Mouse (Mus musculus) adrenal gland, postnatal 36 days (tissue): ENCODE data around the gene Zyg11b. TPM values are rescaled to one million over a fixed set of nuclear protein-coding genes. Genes with fewer than 3 reads are reported as not detected.
A peak's percentile ranks its signal among the peaks of the same experiment; 100 is the strongest.

Experiments
- DNase-seq, 2 experiments: peaks; one replicate each; pipeline ENCODE4 v3.0.0; 2021; ENCODE audit warnings: mixed read lengths in 1 of 2
- total RNA-seq, 2 experiments: library from RNA; stranded (reverse); gene quantifications; 2 replicates each; pipeline ENCODE4 v1.2.3; 2021

The Zyg11b gene
- total RNA-seq, 2 experiments from 2014 or later: 32.6 to 50.0 TPM

DNA sequence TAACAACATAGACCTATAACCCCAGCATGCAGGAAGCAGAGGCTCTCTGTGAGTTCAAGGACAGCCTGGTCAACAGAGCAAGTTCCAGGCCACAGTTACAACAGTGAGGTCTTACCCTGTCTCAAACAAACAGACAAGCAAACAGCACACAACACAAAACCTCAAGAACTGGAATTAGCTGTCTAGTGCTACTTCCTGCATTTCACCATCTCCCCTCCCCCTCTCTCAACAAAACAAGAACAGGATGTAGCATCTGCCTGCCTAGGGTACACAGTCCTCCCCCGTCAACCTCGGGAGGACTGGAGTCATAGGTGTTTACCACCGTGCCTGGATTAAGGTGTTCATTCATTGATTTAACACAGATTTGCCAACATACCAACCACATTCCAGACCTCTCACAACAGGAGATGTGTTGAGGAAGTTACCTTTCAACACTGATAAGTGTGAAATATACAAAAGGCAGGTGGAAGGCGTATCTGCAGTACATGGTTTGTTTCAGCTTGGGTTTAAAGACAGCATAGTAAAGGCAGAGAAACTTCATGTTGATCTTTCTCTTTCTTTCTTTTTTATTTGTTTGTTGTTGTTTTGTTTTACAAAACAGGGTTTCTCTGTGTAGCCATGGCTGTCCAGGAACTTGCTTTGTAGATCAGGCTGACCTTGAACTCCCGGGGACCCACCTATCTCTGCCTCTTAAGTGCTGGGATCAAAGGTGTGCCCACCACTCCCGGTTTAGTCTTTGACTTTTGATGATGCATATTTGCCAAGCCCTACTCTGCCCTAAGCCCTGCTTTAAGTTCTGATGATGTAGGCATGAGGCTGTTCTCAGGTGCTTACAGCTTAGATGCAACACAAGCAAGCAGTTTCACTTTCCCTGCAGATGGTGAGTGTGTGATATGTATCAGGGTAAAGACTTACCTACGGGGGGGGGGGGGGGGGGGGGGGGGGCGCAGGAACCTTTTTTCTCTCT is 18.0 kb upstream of the Zyg11b start:
- no peak for DNase-seq

DNA sequence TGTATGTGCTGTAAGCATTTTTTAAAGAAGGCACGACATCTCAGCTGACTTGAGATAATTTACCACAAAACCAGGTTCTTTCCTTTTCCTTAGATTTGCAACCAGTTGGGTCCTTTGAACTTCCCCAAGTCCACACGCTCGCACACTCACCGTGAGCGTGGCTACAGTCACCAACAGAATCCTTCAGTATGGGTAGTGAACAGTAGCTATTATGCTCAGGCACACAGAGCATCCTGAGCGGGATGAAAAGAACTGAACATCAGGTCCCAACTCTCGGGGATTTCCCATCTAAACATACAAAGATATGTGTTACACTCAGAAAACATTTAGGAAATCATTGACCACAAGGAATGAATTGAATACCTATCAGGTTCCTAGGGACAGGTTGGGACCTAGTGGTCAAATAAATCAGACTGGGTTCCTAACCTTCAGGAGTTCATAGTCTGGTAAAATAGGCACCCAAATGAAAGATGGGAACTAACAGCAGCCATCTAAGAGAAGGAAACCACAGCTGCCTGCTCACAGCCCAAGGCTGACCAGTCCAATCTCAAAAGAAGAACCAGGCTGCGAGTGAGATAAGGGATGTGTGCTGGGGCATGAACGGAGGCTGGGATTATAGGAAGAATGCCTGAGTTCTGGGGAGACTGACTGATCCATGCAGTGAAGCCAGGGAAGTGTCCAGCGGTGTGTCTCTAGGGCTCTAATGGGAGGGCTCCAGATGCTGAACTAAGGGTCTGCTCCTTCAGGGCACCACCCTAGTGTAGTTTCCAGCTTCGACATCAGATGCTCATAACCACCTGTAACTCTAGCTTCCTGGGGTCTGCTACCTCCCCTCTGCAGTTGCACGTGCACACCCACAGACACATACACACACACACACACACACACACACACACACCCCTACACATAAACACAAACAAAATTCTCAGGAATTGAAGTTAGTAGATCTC is 17.0 kb upstream of the Zyg11b start:
- no peak for DNase-seq

DNA sequence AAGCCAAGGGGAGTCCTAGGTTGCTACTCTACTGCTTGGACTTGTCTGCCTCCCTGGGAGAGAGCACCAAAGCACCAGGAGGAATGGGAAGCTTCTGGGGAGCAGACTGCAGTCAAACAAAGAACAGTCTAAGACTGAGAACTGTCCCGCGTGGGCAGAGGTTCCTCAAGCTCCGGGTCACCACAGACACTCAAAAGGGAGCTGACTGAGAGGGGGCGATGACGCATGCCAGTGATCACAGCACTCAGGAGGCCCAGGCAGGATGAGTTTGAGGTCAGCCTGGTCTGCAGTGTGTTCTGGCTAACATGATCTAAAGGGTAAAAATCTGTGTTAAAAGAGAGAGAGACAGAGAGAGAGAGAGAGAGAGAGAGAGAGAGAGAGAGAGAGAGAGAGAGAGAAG is 13.1 kb upstream of the Zyg11b start:
- DNase-seq: no peak

DNA sequence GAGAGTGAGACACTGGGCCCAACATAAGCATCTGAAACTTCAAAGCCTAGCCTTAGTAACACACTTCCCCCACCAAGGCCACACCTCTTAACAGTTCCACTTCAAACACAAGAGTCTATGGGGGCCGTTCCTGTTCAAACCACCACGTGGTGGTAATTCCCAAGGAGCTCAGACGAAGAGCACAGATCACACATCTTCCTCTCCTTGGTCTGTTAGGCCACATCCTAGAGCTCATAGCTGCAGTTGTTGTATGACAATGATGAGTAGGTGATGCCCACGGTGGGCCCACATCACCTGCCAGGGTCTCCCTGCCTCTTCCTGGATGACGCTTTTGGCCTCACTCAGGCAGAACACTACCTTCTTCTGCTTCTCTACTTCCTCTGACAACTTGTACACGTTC is 9.8 kb upstream of the Zyg11b start:
- no peak for DNase-seq

DNA sequence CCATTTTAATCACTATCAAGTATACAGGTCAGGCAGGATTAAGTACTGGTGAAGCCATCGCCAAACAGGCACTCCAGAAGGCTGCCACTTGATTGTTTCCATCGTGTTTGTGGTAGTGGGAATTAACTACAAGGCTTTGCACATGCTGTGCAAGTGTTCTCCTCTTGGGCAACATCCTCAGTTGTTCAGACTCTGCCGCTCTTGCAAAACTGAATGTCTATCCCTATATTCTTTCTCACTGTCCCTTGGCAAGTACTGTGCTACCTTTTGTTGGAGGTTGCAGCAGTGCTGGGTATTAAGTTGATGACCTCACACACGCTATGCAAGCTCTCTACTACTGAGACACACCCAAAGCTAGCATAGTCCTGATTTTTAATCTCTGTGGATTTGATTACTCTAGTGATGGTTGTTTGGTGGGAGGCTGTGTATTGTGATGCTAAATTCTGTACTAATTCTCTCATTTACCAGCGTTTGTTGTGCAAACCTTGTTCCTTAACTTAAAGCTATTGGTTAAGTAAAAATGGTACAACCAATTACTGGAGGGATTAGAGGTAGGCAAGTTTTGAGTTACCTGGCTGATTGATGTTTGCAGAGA is 1.5 kb upstream of the Zyg11b start:
- DNase-seq: no peak

DNA sequence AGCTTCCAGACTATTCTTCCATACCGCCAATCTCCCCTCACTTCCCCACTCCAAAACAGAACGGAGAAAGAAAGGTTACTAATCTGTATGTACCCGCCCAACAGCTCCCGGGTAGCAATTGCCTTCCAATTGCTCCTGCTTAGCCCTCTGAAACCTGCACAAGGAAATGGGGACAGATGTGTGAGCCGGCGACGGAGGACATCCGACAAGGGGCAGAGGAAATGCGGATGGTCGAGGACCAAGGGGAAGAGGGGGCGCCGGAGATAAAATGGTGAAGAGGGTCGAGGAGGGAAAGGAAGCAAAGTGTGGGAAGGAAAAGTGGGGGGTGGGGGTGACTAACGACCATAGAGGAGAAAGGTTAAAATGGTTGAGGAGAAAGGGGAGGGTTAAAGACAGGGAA is 630 bp downstream of the Zyg11b start:
- peak; percentile 12 to 20 for DNase-seq

DNA sequence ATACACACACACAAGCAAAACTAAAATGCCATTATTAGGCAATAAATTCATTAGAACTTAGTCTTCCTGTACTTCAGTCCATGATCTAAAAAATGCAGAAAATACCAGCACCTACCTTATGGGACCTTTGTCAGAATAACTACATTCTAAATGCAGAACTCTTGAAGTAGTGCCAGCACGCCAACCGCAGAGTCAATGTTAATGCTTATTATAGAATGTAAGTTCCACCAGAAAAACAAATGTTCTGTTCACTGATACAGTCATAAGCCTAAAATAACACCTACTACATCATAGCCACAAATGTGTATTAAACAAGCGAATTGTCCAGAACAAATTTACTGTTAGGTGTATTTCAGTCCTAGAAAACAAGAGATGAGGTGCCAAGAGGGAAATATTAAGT is 23.9 kb downstream of the Zyg11b start:
- no peak for DNase-seq

DNA sequence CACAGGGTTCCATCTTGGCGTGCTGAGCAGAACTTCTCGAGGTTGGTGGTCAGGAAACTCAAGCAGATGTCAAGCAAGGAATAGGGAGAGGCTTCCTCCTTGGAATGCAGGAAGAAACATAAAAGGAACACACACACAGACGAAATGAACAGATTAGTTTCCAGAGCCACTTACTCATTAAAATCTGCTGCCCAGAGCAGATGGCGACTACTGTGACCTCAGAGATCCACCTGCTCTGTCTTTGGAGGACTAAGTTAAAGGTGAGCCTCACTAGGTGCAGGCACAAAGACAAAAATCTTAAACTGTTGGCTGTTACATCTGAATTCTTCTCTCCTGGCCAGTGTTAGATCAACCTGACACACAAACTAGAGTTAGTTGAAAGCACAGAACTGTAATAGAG is 28.6 kb downstream of the Zyg11b start:
- DNase-seq: no peak

DNA sequence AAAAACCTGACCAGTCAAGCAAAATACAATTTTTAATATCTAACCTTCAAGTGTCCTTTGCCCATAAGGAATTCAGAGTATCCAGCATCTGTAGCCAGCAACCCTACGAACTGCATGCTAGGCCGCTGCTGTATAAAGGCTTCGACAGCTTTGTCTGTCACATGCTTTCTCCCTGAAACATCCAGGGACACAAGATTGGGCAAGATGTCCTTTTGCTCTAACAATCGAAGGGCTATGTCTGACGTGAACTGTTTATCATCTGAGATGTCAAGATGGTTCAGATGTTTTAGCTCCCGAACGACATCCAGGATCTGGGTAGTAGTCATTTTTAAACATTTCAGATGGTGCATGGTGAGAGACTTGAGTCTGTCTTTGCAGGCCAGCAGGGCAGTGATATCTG is 35.1 kb downstream of the Zyg11b start:
- no peak for DNase-seq

DNA sequence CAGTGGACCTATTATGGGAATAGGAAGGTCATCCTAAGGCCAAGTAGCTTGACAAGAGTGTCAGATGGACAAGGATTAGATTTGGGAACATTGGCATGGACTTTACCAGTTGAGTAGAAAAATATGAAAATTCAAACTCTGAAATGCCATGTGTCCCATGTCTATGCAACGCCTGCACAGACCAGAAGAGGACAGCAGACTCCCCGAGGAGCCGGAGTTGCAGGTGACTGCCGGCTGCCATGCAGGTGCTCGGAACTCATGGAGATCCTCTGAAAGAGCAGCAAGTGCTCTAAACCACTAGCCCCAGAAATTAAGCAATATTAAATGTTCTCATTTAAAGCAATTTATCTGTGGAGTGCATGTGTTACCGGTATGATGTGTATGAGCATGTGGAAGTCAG is 47.6 kb downstream of the Zyg11b start:
- peak in 1 of 2 experiments; percentile 8 for DNase-seq

DNA sequence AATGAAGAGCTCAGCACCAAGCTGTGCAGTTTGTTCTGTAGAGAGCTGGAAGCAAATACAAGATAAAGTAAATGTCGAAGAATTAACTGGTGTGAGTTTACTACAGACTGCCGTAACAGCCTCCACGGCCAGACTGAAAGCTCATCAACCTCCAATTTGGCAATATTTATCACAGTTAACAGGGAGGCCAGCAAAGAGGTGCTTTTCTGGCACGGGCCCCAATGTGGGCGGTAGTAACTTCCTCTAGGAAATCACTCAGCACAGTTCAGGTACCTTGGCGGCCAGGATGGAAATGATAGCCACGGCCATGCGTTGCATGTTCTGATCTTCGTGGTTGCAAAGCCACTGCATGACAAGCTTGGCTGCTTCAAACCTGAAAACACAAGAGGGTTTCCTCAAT is 50.4 kb downstream of the Zyg11b start:
- no peak for DNase-seq

DNA sequence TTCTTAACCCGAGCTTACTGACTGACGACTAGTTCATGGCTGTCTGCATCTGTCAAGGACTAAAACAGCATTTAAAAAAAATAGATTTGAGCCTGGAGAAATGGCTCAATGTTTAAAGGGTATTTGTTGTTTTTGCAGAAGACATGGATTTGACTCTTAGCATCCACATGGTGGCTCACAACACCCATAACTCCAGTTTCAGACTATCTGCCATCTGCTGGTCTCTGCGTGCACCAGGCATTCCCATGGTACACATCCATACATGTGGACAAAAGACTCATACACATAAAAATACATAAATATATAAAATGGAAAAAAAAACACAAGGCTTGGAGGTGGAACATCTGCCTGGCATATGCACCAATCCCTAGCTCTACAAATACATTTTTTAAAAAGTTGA is 51.6 kb downstream of the Zyg11b start:
- DNase-seq: no peak

DNA sequence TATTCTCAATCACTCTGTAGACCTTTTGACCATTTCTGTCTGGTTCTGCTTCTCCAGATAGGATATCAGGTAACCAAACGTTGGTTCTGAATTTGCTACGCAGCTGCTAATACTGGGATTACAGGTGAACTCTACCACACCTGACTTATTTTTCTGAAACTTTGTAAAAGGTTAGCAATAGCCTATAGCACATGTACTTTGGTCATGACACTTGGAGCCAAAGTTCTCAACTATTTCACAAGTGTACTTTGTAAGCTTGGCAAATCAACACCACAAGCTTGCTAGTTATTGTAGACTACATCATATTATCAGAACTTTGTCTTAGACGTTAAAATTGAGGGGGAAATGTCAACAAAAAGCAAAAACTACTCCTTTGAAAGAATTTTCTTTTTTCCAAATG is 67.2 kb downstream of the Zyg11b start:
- no peak for DNase-seq

DNA sequence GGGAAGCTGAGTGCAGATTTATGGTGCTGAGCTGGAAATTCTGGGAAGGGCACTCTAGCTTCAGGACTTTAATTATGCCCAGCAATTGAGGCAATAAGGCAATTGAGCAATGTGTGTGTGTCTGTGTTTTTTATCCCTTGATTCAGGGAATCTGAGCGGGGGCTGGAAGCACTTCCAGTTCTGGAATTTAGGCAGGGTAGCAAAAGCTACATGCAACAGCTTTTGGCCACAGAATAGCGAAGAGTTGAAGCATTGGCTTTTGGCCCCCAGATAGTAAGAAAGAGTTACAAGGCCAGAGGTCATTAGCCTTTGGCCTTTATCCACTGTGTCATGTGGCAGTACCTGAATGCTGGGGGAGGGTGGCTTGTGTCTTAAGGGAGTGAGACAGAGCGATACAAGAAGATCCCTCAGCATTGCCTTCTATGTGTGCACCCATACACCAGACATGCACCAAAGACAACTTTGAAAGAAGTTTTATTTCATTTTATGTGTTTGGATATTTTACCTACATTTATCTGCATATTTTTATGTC is 75.5 kb downstream of the Zyg11b start:
- peak in 1 of 2 experiments; percentile 25 for DNase-seq

DNA sequence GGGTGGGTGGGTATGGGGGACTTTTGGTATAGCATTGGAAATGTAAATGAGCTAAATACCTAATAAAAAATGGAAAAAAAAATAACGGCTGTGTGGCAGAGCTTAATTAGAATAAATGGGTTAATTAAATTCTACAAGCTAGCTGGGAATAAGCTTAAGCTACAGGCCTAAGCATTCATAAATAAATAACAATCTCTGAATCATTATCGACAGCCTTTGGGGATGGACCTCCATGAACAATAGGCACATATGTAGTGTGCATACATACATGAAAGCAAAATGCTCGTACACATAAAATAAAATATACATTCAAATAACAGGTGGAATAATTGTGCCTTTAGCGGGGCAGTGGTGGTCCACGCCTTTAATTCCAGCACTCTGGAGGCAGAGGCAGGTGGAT is 78.4 kb downstream of the Zyg11b start:
- DNase-seq: no peak

DNA sequence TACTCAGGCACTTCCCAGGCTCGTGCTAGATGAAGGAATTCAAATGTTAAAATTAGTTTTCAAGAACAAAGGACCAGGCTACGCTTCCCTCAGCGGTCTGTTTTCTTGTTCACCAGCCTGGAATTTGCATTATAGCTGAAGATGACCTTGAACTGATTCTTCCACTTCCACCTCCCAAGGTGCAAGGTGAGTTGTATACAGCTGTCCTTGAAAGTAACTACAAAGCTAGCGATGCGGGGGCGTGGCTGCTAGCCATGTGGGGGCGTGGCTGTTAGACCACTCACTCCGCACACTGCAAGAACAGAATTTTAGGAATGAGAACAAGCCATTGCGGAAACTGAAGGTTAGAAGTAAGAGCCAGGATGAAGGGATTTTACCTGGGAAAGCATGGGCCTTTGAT is 81.9 kb downstream of the Zyg11b start:
- no peak for DNase-seq

DNA sequence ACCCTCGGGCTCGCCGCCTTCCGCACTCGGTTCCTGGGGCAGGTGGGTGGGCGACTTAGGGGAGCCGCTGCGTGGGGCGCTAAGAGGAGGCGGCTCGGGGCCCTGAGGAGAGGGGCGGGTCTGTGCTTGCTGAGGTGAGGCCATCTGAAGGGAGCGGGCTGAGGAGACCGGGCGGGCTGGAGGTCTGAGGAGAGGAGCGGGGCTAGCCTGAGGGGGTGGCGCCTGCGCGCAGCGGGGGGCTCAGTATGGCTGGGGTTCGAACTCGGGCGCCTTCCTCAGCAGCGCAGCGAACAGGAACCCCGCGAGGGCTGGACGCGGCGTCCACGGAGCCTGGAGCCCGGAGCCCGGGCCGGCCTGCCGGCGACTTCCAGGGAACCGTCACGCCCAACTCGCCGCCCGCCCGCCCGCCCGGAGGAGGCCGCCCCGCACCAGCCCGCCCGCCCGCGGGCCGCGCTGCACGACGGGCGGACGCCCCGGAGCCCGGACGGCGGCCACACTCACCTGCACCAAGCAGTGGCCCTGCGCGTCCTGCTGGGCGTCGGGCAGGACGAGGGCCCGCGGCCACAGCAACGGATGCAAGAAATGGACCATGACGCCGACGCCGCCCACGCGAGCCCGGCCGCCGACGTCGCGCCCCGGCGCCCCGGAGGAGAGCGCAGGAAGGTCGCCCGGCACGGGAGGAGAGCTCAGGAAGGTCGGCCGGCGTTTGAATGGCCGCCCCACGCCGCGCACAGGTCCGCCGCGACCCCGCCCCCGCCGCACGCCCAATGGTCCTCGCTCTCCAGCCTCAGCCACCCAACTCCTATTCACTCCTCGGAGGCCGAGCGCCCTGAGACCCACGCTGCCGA is 83.3 kb downstream of the Zyg11b start, which contains the start of gene Zyg11a:
Gene Zyg11a (minus strand): TSS at position 717 of the 848 bp plus-strand sequence.
- peak; percentile 25 to 46 for DNase-seq

DNA sequence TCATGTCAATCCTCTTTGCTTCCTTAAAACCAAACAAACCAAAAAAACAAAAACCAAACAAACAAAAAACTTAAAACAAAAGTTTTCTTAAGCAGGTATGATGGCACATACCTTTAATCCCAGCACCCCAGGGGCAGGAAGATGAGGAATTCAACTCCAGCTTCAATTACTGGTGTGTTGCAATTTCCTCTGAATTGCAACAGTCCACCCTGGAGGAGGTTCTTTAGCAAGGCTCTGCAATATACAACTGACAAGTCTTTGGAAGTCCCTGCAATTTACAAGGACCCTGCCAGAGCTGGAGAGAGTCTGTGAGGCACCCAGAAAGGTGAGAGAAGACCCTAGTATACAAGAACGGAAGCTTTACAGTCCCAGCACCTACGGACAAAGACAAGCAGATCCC is 87.9 kb downstream of the Zyg11b start:
- DNase-seq: no peak

DNA sequence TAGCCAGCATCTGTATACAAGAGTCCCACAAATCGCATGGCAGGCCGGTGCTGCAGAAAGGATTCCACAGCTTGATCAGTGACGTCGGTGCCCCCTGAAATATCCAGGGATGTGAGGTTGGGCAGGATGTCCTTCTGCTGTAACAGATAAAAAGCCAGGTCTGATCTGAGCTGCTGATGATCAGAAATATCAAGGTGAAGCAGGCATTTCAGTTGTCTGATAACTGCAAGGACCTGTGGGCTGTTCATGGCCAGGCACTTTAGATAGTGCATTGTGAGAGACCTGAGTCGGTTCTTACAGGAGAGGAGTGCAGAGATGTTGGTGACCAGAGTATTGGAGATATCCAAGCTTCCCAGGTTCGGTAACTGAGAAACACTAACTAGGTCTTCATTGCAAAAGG is 96.3 kb downstream of the Zyg11b start:
- DNase-seq: no peak

DNA sequence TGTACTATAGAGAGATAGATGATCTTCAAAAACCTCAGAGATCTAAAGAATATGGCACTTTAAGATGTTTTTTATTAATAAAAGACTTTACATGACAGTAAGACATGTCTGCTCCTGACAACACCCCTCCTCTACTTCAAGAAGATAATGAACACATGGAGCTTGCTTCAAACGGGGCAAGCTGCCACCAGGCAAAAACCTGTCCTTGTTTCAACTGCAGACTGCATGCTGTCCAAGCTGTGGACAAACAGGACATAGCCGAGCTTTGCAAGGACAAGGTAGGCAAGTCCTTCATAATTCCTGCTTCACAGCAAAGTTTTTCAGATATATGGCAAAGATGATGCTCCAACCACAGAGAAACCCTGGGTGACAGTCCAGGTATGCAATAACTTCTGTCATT is 101.7 kb downstream of the Zyg11b start:
- DNase-seq: no peak

DNA sequence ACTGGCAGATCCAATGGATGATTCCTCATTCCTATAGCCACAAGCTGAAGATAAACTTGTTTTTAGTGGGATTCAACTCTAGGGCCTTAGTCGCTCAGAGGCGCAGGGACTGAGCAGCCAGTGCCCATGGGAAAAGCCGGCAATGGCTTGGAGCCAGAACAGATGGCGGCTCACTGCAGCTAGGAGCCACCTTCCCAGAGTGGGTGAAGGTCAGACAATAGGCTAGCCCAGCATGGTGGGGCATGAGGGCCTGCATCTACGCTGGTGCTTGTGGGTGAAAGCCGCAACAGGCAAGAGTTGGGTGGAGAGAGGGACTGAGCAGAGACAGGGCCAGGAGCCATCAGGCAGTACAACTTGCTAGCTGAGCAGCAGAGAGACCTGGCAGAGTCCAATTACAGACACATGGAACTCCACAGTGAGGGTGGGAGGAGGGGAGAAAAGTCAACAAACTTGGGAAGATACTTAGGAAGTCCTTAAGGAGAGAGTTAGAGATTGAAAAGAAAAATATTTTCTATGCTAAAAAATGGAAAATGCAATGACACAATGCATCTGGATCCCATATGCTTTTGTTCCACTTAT is 104.5 kb downstream of the Zyg11b start:
- peak; percentile 5 to 36 for DNase-seq
